Mouse (Mus musculus) small intestine, adult 2 months (tissue): Measurements from ENCODE around the gene Rpp25l.

ENCODE experiments used
- CTCF ChIP-seq: fragments of 200-500 bp; IDR thresholded peaks from 2 replicates; pipeline ENCODE4 v1.5.1; 2012; ENCODE audit warnings: low read depth, mild to moderate bottlenecking, control low read depth, inconsistent platforms, low read length, moderate library complexity, mixed read lengths; ENCODE audit not compliant: insufficient replicate concordance, insufficient read length; ENCODE audit errors: extremely low read depth
- POLR2A ChIP-seq: fragments of 200-500 bp; IDR thresholded peaks from 2 replicates; pipeline ENCODE4 v1.6.1; 2012; ENCODE audit warnings: low read depth, mild to moderate bottlenecking, control low read depth, inconsistent platforms, low read length, moderate library complexity

- no peak for TF ChIP-seq CTCF
- TF ChIP-seq POLR2A, result no peak
Measured at GRCm38 (mm10) chr4:41672522-41672963, 40.8 kb downstream of the Rpp25l start.
